Mouse (Mus musculus) embryonic facial prominence, embryonic 11.5 days (tissue): ENCODE measurements around the gene Nfkbia. TPM values are rescaled to one million over a fixed set of nuclear protein-coding genes. Genes with fewer than 3 reads are reported as not detected.

Experiments used
- ATAC-seq: fragments of 200-750 bp; cut with Nextera tagmentation; replicated peaks from 2 replicates; pipeline ENCODE4 v1.8.0; 2017; ENCODE audit warnings: low read depth; ENCODE audit not compliant: insufficient number of reproducible peaks, low FRiP score, low TSS enrichment
- DNase-seq: peaks from one replicate; pipeline ENCODE4 v3.0.0-alpha.2; 2015; ENCODE audit warnings: low spot score
- H3K27ac ChIP-seq: fragments of 300-500 bp; sonication (generic); replicated peaks from 2 replicates; pipeline ENCODE4 v1.5.1; 2014; ENCODE audit warnings: mild to moderate bottlenecking, low read depth, low read length, control low read depth
- H3K27me3 ChIP-seq: fragments of 300-500 bp; sonication (generic); 2 replicates; pipeline ENCODE4 v1.6.1; 2014; ENCODE audit warnings: mild to moderate bottlenecking, low read length, moderate library complexity, mixed read lengths; ENCODE audit not compliant: control insufficient read depth, insufficient read depth
- H3K36me3 ChIP-seq: fragments of 300-500 bp; sonication (generic); replicated peaks from 2 replicates; pipeline ENCODE4 v1.6.1; 2014; ENCODE audit warnings: low read depth, mild to moderate bottlenecking, low read length, moderate library complexity, mixed read lengths; ENCODE audit not compliant: control insufficient read depth, insufficient read depth
- H3K4me1 ChIP-seq: fragments of 300-500 bp; sonication (generic); 2 replicates; pipeline ENCODE4 v1.6.1; 2014; ENCODE audit warnings: low read length, mixed read lengths; ENCODE audit not compliant: control insufficient read depth, insufficient read depth
- H3K4me2 ChIP-seq: fragments of 300-500 bp; sonication (generic); 2 replicates; pipeline ENCODE4 v1.6.1; 2014; ENCODE audit warnings: low read depth, mild to moderate bottlenecking, control low read depth, low read length, moderate library complexity
- H3K4me3 ChIP-seq: fragments of 300-500 bp; sonication (generic); 2 replicates; pipeline ENCODE4 v1.5.1; 2014; ENCODE audit warnings: low read depth, low read length, control low read depth
- H3K9ac ChIP-seq: fragments of 300-500 bp; sonication (generic); replicated peaks from 2 replicates; pipeline ENCODE4 v1.6.1; 2014; ENCODE audit warnings: mild to moderate bottlenecking, control low read depth, low read length
- H3K9me3 ChIP-seq: fragments of 300-500 bp; sonication (generic); replicated peaks from 2 replicates; pipeline ENCODE4 v1.6.1; 2016; ENCODE audit warnings: mild to moderate bottlenecking, low read length, inconsistent platforms, mixed read lengths; ENCODE audit not compliant: control insufficient read depth
- WGBS: fragments of 180-500 bp; shearing (Covaris S2); extraction: QIAGEN DNeasy Blood & Tissue Kit; methylation state at CpG from one replicate; pipeline ENCODE4 v1.1.7; 2014; 5-methylcytosine and 5-hydroxymethylcytosine counted together
- polyA plus RNA-seq: library from polyadenylated mRNA; unstranded; fragments of >200 nt; fragmentation: Nextera tagmentation; extraction: Ambion mirVana; gene quantifications from 2 replicates; pipeline ENCODE4 v1.2.1, GENCODE M21; 2014

Nfkbia gene
- polyA plus RNA-seq, 1 experiment from 2014 or later: 60.7 TPM

DNA sequence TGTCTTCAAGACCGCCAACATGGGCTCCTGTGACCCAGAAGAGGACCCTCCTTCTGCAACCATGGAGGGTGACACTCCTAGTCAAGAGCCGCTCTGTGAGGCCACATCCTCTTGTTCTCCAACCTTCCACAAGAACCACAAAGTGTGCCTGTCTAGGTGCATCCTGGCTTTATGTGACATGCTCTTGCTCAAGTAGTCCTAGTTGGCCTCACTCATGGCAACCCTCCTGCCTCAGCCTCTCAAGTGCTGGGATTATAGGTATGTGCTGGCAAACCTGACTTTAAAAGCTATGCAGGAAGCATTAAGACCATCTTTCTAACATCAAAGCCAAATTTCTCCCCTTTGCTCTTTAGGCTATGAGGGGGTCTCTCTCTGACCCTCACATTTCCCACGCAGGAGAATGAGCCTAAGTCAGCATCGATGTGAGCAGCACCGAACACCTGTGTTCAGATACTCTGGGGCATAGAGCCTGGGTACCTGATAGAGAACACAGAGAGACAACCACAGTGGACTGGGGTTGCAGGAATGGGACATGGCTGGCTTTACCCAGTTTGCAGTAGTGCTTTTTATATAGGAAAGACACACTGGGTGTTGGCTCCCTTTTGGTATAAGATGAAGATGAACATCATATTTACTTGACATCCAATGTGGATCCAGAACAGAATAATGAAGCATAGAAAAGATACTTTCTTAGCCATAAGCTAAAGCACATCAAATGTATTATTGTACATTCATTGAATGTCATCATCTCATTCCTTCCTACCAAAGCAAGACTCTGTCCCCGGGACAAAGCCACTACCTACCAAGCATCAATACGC, 4.4 kb downstream of the Nfkbia start:
- H3K9ac ChIP-seq: no peak overlapping the region
- H3K9me3 ChIP-seq: no peaks in the 10 kb centered on the region
- WGBS: 96% methylated on average over 7 of the region's 7 CpGs
- no peak for DNase-seq
- H3K4me1 ChIP-seq: peaks cover 5% of the 10 kb centered on the region
- peaks cover 5% of the 10 kb centered on the region for H3K36me3 ChIP-seq
- H3K4me2 ChIP-seq: no peak overlapping the region
- no peak for ATAC-seq
- no peak overlapping the region for H3K27ac ChIP-seq
- H3K27me3 ChIP-seq: no peaks in the 10 kb centered on the region
- no peak overlapping the region for H3K4me3 ChIP-seq

DNA sequence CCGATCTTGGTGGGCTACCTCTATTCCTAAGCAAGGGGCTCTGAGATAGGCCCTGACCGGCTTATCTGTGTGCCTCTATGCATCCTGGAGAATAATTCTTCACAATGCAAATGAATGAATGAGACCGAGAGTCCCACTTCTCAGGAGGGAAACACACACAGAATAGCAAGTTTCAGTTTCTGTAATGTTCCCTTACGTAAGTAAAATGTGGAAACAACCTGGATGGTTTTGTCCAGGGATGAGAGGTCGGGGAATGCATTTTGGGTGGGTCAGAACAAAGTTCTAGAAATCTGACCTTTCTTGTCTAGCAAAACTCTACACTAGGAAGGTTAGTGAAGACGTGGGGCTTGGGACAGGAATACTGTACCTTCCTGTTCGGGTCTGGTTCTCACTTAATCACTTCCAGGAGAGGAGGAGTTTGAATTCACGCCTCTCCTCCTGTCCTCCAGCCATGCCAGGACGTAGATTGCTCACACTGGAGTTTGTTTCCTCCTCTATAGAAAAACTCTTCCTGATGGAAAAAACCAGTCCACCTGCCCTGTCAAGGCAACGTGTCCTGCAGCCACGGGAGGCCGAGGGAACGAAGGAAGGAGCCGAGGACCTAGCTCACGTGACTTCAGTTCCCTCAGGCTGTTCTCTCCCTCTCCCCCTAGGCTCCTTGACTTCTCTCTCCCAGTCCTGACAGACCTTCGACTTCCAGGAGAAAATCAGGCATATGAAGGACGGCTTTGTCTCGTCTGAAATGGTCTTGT, 5.3 kb downstream of the Nfkbia start:
- 68% methylated on average over 18 of the region's 18 CpGs for WGBS
- ATAC-seq (no peak), DNase-seq (no peak)
- no peaks in the 10 kb centered on the region for H3K27me3 ChIP-seq
- H3K4me1 ChIP-seq: peaks cover 4% of the 10 kb centered on the region
- H3K4me3 ChIP-seq: no peak overlapping the region
- H3K27ac ChIP-seq: no peak overlapping the region
- H3K9ac ChIP-seq: no peak overlapping the region
- no peaks in the 10 kb centered on the region for H3K9me3 ChIP-seq
- H3K36me3 ChIP-seq: peaks cover 5% of the 10 kb centered on the region
- no peak overlapping the region for H3K4me2 ChIP-seq

DNA sequence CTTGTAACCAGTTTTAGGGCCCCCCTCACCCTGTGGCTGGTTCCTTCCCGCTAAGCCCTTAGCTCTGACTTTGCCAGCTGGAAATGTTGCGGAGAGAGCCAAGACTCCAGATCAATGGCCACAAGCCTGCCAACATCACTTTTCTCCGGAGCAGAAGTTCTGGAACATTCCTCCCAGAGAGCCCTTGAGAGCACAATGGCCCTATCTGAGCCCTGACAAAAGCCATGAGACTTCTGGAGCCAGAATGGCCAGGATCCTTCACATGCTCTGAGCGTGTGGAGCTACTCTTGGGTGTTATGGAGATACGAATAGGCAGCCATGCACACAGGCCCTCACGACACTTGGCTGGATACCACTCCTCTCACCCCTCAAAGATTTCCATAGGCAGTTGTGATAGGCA, 7.6 kb downstream of the Nfkbia start:
- no peak overlapping the region for H3K9ac ChIP-seq
- WGBS: 96% methylated on average over 6 of the region's 6 CpGs
- DNase-seq (no peak), ATAC-seq (no peak)
- H3K9me3 ChIP-seq: no peaks in the 10 kb centered on the region
- H3K4me1 ChIP-seq: no peaks in the 10 kb centered on the region
- H3K4me3 ChIP-seq: no peak overlapping the region
- peaks cover 5% of the 10 kb centered on the region for H3K36me3 ChIP-seq
- no peaks in the 10 kb centered on the region for H3K27me3 ChIP-seq
- H3K27ac ChIP-seq: no peak overlapping the region
- no peak overlapping the region for H3K4me2 ChIP-seq

DNA sequence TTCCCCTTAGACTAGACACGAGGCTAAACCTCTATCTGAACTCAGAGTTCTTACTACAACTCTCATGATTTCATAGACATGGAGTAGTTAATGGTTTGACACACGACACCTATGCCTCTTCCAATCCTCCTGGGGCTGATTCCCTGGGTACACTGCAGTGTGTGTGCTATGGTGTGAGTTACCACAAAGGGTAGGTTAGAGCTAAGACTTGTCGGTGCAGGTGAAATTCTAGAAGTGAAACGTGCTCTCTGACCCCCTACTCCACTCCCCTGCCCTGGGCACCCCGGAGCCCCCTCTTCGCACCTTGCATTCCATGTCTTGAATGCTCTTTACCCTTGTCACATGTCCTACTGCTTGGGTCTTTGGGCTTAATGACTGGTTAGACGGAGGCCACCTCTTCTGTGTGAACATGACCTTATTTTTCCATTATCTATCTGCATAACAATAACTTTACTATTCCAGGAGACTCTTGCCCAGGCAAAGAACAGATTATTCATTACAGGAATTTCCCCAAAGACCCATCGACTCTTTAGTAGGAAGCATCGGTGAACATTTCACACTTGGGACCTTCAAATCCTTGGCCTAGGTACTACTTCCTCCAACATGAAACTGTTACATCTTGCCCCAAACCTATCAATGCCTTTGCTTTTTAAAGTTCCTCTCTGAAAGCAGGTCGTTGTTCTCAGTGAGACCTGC, 8.2 kb downstream of the Nfkbia start:
- Histone ChIP-seq H3K27ac (no peak overlapping the region), H3K4me3 (no peak overlapping the region), H3K4me2 (no peak overlapping the region), H3K9ac (no peak overlapping the region), H3K4me1 (no peaks in the 10 kb centered on the region), H3K27me3 (no peaks in the 10 kb centered on the region), H3K9me3 (no peaks in the 10 kb centered on the region), H3K36me3 (peaks cover 4% of the 10 kb centered on the region)
- DNase-seq (no peak), ATAC-seq (0 out of 2 replicates have a peak, but pooled peaks have one; percentile 50)
- 60% methylated on average over 10 of the region's 10 CpGs for WGBS

DNA sequence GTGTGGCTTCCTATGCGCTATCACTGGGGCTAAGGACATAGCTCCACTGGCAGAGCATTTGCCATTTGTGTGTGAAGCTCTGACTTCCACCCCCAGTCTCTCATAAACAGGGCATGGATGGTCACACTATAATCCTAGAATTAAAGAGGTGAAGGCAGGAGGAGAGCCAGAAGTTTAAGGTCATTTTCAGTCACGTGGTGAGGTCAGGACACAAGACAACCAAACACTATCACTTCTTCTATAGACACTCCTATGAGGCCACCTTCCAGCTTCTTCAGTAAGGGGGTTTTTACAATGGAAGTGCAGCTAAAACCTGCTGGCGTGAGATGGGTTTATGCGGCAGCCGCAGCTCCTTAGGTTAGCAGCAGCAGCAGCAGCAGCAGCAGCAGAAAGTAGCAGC, 8.9 kb downstream of the Nfkbia start:
- H3K9me3 ChIP-seq: no peaks in the 10 kb centered on the region
- DNase-seq (no peak), ATAC-seq (no peak)
- H3K27ac ChIP-seq: no peak overlapping the region
- H3K4me1 ChIP-seq: no peaks in the 10 kb centered on the region
- H3K4me3 ChIP-seq: no peak overlapping the region
- no peak overlapping the region for H3K4me2 ChIP-seq
- H3K36me3 ChIP-seq: no peaks in the 10 kb centered on the region
- H3K9ac ChIP-seq: no peak overlapping the region
- WGBS: 64% methylated on average over 5 of the region's 5 CpGs
- H3K27me3 ChIP-seq: no peaks in the 10 kb centered on the region

DNA sequence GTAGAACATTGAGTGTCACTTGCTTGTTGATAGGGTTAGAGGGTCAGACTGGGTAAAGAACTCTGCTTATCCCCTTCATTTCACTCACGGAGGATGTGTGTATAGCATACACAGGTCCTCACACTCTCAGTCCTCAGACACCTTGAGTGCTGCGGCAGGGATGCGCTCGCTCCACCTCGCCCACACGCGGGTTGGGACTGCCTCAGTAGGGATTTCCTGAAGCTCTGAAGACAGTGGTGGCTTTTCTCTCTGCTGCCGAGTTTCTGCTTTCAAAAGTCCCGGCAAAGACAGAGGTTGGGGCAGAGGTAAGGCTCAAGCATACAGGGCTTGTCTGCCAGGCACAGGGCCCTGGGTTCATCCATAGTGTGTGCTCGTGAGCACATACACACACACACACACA, 9.7 kb downstream of the Nfkbia start:
- Histone ChIP-seq H3K27me3 (no peaks in the 10 kb centered on the region), H3K9ac (no peak overlapping the region), H3K27ac (no peak overlapping the region), H3K9me3 (no peaks in the 10 kb centered on the region), H3K4me3 (no peak overlapping the region), H3K4me1 (no peaks in the 10 kb centered on the region), H3K36me3 (no peaks in the 10 kb centered on the region), H3K4me2 (no peak overlapping the region)
- 76% methylated on average over 10 of the region's 10 CpGs for WGBS
- no peak for DNase-seq
- no peak for ATAC-seq

DNA sequence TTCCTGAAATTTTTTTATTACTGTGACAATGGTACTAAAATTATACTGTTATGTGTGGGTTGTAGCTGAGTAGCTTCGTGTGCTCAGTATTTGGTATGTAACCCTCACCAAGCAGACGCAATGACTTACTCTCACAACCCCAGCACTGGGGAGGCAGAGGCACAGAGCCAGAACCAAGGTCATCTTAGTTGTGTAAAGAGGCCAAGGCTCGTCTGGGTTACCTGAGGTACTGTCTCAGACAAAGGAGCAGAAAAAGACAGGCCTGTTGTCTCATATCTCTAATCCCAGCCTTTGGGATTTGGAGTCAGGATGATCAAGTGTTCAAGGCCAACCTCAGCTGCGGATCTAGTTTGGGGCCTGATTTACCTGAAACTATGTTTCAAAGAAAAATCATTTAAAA, 10.7 kb downstream of the Nfkbia start:
- 77% methylated on average over 4 of the region's 4 CpGs for WGBS
- Histone ChIP-seq H3K9ac (no peak overlapping the region), H3K36me3 (no peaks in the 10 kb centered on the region), H3K27me3 (no peaks in the 10 kb centered on the region), H3K4me3 (no peak overlapping the region), H3K4me2 (no peak overlapping the region), H3K9me3 (no peaks in the 10 kb centered on the region), H3K4me1 (no peaks in the 10 kb centered on the region), H3K27ac (no peak overlapping the region)
- DNase-seq: no peak
- no peak for ATAC-seq
